Mouse (Mus musculus): ENCODE measurements at regions not wholly inside any gene's neighbourhood (a gene's known extent, or its start where the extent isn't known, plus 50 kb on each side); places are given as distances from the start of the nearest gene placed in this dataset.

DNA sequence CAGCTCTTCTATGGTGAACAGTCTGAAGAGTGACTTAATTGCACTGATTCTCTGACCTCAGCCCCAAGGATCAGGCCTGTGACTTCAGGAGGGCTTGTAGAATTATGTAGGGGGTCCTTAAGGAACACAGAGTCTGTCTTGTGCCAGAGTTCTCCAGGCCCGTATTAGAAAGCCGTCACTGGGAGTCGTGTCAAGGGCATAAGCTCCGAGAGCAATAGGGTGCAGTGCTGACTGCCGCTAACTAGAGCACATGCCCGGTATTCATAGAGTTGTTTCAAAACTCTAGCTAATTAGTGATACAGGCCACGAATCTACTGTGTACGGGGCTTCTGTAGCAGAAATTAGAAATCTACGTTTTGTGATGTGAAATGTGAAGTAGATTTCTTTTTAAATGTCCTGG, 179.7 kb upstream of the N4bp1 start:
- no peak for DNase-seq (ENCODE audit: extremely low spot score in 1 of 2, low spot score in 2 of 2)
- intact Hi-C loops (cut with DNase I) = no loop called here

DNA sequence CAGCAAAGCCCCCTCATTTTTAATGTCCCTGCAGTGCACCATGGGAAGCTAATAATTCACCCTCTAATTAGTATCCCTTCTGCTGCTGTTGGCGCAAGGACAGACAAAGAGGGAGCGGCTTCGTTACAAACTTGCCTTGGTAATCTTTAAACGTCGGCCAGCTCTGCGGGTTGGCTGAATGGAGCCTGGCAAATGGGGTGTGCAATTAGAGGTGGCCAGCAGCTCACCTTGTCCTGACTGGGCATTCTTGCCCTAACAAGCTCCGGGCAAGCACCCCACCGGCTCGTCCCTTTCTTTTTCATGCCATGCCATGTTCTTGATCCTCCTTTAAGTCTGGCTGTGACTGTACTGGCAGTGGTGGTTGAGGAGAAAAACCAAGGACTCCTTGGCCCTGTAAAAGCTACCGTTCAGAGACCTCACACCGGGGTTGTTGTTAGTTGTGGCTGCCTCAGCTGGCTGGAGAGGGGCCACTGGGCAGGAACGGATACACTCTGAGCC, 179.2 kb upstream of the N4bp1 start:
- intact Hi-C loops (cut with DNase I) = no loop called here
- DNase-seq (ENCODE audit: extremely low spot score in 1 of 2, low spot score in 2 of 2) = peak in 1 of 2 experiments; percentile 13

- no peak for DNase-seq (ENCODE audit: extremely low spot score in 1 of 2, low spot score in 2 of 2)
- intact Hi-C loops (cut with DNase I) = no loop called here
These were observed 178.5 kb upstream of the N4bp1 start for GRCm38 (mm10) chr8:87063588-87063987.

DNA sequence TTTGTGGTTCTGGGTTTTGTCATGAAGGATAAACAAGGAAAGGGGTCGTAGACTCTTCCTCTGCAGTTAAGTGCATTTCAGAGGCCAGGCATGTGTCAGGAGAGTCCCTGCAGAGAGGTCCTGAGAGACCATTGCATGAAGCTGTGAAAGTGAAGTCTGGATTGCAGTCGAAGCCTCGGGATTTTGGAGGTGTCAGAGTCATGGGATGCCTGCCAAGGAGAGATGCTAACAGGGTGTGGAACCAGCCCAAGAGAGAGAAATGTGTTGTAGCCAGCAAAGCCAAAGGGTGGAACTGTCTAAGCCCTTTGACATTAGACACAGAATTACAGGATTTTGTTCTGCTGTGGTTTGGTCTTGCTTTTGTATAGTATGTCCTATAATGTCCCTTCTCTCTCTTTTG, 164.7 kb upstream of the N4bp1 start:
- DNase-seq (ENCODE audit: extremely low spot score in 1 of 2, low spot score in 2 of 2) = no peak
- intact Hi-C loops (cut with DNase I) = no loop called here

DNA sequence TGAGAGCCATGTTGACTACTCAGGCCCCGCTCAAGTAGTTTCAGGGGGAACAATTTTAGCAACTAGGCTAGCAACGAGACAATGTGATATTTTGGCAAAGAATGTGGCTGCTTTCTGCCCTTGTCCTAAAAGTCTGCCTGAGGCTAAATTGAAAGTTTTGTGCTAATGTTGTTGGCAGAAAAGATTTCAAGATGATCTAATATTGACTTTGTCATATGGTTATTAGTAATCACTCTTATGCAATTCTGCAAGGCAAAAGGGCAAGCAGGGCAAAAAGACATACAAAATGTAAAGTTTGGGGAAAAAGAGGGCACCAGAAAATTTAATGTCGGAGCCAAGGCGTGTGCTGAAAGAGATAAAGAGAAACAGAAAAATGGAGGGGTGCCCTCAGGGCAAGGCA, 164.1 kb upstream of the N4bp1 start:
- no peak for DNase-seq (ENCODE audit: extremely low spot score in 1 of 2, low spot score in 2 of 2)
- intact Hi-C loops (cut with DNase I) = no loop called here

- no peak for DNase-seq (ENCODE audit: extremely low spot score in 1 of 2, low spot score in 2 of 2)
- intact Hi-C loops (cut with DNase I) = no loop called here
These were observed 161.5 kb upstream of the N4bp1 start for GRCm38 (mm10) chr8:87046590-87046989.

DNA sequence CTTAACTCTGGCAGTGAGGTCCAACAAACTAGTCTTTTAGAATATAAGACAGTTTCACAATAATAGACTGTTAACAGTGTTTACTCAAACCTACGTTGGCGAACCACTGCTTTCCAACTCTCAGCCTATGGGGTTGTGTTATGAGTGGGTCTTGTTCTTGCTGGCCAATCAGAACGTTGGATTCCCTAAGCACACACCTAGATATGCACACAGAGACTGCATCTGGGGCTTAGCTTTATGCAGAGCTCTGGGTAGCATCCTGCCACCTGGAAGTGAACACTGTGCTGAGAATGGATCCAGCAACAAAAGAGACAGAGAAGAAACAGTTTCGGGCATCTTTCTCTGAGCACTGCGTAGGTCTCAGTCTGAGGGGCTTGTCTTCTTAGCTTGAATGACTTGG, 158.0 kb upstream of the N4bp1 start:
- intact Hi-C loops (cut with DNase I) = no loop called here
- DNase-seq (ENCODE audit: extremely low spot score in 1 of 2, low spot score in 2 of 2) = no peak

DNA sequence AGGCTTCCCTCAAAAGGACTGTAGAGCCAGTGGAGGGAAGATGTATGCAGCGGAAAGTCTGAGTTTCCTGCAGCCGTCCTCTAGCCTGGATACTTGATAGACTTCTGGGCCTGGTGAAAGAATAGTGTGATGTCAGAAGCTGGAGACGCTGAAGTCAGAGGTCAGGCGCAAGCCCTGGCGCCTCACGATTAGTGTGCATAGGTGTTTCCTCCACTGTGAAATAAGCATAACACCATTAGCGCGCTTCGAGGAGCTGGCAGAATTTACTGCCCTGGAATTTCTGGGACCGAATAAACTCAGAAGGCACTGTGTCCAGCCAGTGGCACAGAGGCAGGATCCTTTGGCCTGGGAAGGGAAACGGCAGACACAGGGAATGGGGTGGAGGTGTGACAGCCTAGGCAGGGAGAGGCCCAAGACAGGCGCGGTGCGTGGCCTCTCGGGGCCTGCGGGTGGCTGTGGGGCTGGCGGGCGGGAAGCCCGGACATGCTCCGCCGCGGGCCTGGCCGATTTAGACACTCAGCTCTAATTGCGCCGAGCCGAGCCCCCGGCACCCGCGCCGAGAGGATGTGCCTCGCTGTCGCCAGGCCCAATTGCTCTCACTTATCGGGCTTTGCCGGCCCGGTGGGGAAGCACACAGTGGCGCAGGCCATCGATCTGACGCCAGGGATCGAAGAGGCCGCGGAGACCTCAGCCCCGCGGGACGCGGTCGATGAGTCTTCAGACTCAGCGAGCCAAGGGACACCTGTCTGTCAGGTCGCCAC, 152.7 kb upstream of the N4bp1 start:
- peak in 1 of 2 experiments; percentile 25 for DNase-seq (ENCODE audit: extremely low spot score in 1 of 2, low spot score in 2 of 2)
- intact Hi-C loops (cut with DNase I) = no loop called here

DNA sequence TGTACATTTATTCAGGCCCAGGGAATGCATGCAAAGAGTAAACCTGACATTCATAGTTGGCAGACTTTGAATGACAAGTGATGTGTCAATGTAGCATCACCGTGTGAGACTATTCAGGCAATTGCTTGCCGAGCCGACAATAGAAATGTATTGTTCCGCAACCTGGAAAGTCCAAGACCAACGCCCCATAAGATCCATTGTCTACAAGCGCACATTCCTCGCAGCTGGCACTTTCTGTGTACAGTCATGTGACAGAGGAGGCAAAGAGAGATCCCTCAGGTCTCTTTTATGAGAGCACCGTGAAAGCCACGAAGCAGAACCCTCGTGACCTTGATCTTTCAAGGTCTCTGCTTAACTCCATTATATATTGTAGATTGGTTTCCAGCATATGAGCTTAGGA, 150.9 kb upstream of the N4bp1 start:
- intact Hi-C loops (cut with DNase I) = no loop called here
- no peak for DNase-seq (ENCODE audit: extremely low spot score in 1 of 2, low spot score in 2 of 2)

DNA sequence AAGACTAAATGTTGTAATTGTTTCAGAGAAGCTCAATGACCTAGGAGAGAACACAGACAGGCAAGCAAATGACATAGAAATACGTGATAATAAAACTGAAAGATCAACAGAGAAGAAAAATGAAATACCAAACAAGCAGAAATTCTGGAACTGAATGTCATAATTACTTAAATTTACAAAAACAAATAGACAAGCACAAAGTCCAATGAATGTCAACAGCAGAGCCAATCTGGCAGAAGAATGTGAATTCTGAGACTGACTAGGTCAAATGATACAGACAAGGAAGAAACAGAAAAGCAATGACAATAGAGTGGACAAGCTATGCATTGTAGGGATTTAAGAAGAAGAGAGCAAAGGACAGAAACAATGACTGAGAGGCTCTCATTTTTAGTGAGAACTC, 143.1 kb upstream of the N4bp1 start:
- intact Hi-C loops (cut with DNase I) = no loop called here
- DNase-seq (ENCODE audit: extremely low spot score in 1 of 2, low spot score in 2 of 2) = no peak

GRCm38 (mm10) chr8:87025946-87026345, 140.9 kb upstream of the N4bp1 start:
- DNase-seq (ENCODE audit: extremely low spot score in 1 of 2, low spot score in 2 of 2) = no peak
- intact Hi-C loops (cut with DNase I) = no loop called here

- intact Hi-C loops (cut with DNase I) = no loop called here
- no peak for DNase-seq (ENCODE audit: extremely low spot score in 1 of 2, low spot score in 2 of 2)
These were observed 134.7 kb upstream of the N4bp1 start for GRCm38 (mm10) chr8:87019795-87020194.

DNA sequence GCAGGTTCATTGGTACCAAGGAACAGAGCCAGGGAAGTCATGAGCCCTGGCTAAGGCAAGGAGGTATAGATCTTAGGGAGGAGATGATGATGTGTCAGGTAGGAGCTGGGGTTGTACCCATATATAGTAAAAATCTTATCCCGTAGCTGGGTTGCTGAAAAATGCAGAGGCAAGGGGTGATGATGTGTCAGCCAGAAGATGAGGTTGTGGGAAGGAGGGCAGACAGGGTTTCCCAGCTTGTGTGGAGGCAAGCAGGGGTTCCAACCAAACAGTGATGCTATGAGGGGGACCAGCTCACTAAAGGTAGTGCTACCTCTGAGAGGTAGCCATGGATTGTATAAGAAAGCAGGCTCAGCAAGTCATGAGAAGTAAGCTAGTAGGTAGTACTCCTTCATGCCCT, 90.5 kb upstream of the N4bp1 start:
- intact Hi-C loops (cut with DNase I) = no loop called here
- no peak for DNase-seq (ENCODE audit: extremely low spot score in 1 of 2, low spot score in 2 of 2)

GRCm38 (mm10) chr8:86971736-86972135, 86.7 kb upstream of the N4bp1 start:
- intact Hi-C loops (cut with DNase I) = no loop called here
- DNase-seq (ENCODE audit: extremely low spot score in 1 of 2, low spot score in 2 of 2) = no peak

DNA sequence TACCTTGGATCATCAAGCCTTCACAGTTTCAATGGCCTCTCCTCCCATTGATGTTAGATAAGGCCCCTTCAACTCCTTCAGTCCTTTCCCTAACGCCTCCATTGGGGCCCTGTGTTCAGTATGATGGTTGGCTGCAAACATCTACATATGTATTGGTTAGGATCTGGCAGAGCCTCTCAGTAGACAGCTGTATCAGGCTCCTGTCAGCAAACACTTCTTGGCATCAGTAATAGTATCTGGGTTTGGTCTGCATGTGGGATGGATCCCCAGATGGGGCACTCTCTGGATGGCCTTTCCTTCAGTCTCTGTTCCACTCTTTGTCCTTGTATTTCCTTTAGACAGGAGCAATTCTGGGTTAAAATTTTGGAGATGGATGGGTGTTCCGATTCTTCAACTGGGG, 84.0 kb upstream of the N4bp1 start:
- no peak for DNase-seq (ENCODE audit: extremely low spot score in 1 of 2, low spot score in 2 of 2)
- intact Hi-C loops (cut with DNase I) = no loop called here

DNA sequence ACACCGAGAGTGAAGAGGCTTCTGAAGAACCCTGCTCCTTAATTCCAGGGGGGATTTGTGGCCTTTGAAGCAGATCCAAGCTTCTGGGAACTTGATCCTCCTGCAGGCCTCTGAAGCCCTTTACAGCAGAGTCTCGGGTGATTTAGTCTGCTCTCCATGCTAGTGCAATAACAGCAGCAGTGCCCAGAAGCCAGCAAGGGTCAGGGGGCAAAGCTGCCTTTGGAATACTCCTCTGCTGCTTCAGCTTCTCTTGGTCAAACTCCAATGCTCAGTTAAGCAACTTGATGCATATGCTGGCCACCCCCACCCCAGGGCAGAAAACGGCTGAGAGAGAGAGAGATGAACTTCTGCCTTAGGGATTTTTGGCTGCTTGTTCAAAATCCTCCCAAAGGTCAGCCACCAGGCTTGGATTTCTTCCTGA, 82.8 kb upstream of the N4bp1 start:
- DNase-seq (ENCODE audit: extremely low spot score in 1 of 2, low spot score in 2 of 2) = peak in 1 of 2 experiments; percentile 24
- intact Hi-C loops (cut with DNase I) = no loop called here

- no peak for DNase-seq (ENCODE audit: extremely low spot score in 1 of 2, low spot score in 2 of 2)
- intact Hi-C loops (cut with DNase I) = no loop called here
These were observed 76.4 kb upstream of the N4bp1 start for GRCm38 (mm10) chr8:86961218-86962195.

Data from left cerebral cortex, postnatal 10 days (tissue).